Mouse (Mus musculus): ENCODE measurements around the gene Srcin1. TPM values are rescaled to one million over a fixed set of nuclear protein-coding genes. Genes with fewer than 3 reads are reported as not detected.
A peak's percentile ranks its signal among the peaks of the same experiment; 100 is the strongest.

Srcin1 gene
- polyA plus RNA-seq, 1 experiment, result 7.0 TPM

GRCm38 (mm10) chr11:97607056-97607725, 31.2 kb upstream of the Srcin1 start:
- DNase-seq, result no peak
- H3K4me1 ChIP-seq (ENCODE audit: control insufficient read depth, insufficient read depth, low read length), result no peaks in the 10 kb centered on the region
- H3K4me3 ChIP-seq (replicated peaks; ENCODE audit: extremely low read depth, low read depth, low read length), result no peak overlapping the region
- WGBS, result 92% methylated on average over 8 of the region's 8 CpGs
- TF ChIP-seq POLR2A (IDR thresholded peaks at IDR 0.05; ENCODE audit: borderline replicate concordance, extremely low read depth, low read depth, low read length), result no peak
- no peak for TF ChIP-seq CTCF (IDR thresholded peaks at IDR 0.05; ENCODE audit: insufficient read depth, low read length)

- no peak for TF ChIP-seq CTCF (IDR thresholded peaks at IDR 0.05; ENCODE audit: insufficient read depth, low read length)
- TF ChIP-seq POLR2A (IDR thresholded peaks at IDR 0.05; ENCODE audit: borderline replicate concordance, extremely low read depth, low read depth, low read length), result no peak
- no peak overlapping the region for H3K4me3 ChIP-seq (replicated peaks; ENCODE audit: extremely low read depth, low read depth, low read length)
- WGBS, result 18% methylated on average over 10 of the region's 10 CpGs
- DNase-seq, result peak; percentile 58
- no peaks in the 10 kb centered on the region for H3K4me1 ChIP-seq (ENCODE audit: control insufficient read depth, insufficient read depth, low read length)
Observed at GRCm38 (mm10) chr11:97603891-97604290, 27.9 kb upstream of the Srcin1 start.

- H3K4me3 ChIP-seq (replicated peaks; ENCODE audit: extremely low read depth, low read depth, low read length), result no peak overlapping the region
- no peaks in the 10 kb centered on the region for H3K4me1 ChIP-seq (ENCODE audit: control insufficient read depth, insufficient read depth, low read length)
- WGBS, result 27% methylated on average over 6 of the region's 6 CpGs
- TF ChIP-seq POLR2A (IDR thresholded peaks at IDR 0.05; ENCODE audit: borderline replicate concordance, extremely low read depth, low read depth, low read length) (no peak), CTCF (IDR thresholded peaks at IDR 0.05; ENCODE audit: insufficient read depth, low read length) (no peak)
- DNase-seq, result no peak
Observed at GRCm38 (mm10) chr11:97602223-97602622, 26.2 kb upstream of the Srcin1 start.

GRCm38 (mm10) chr11:97599104-97599503, 23.1 kb upstream of the Srcin1 start:
- TF ChIP-seq POLR2A (IDR thresholded peaks at IDR 0.05; ENCODE audit: borderline replicate concordance, extremely low read depth, low read depth, low read length), result no peak
- no peak for TF ChIP-seq CTCF (IDR thresholded peaks at IDR 0.05; ENCODE audit: insufficient read depth, low read length)
- WGBS, result 78% methylated on average over 8 of the region's 8 CpGs
- H3K4me1 ChIP-seq (ENCODE audit: control insufficient read depth, insufficient read depth, low read length), result peaks cover 3% of the 10 kb centered on the region; the same call in 1 of the 2 replicates
- no peak overlapping the region for H3K4me3 ChIP-seq (replicated peaks; ENCODE audit: extremely low read depth, low read depth, low read length)
- DNase-seq, result no peak

GRCm38 (mm10) chr11:97597945-97598691, 22.1 kb upstream of the Srcin1 start:
- TF ChIP-seq CTCF (IDR thresholded peaks at IDR 0.05; ENCODE audit: insufficient read depth, low read length), result no peak
- TF ChIP-seq POLR2A (IDR thresholded peaks at IDR 0.05; ENCODE audit: borderline replicate concordance, extremely low read depth, low read depth, low read length), result no peak
- H3K4me1 ChIP-seq (ENCODE audit: control insufficient read depth, insufficient read depth, low read length), result peaks cover 3% of the 10 kb centered on the region; the same call in 1 of the 2 replicates
- H3K4me3 ChIP-seq (replicated peaks; ENCODE audit: extremely low read depth, low read depth, low read length), result no peak overlapping the region
- 75% methylated on average over 10 of the region's 10 CpGs for WGBS
- DNase-seq, result no peak

GRCm38 (mm10) chr11:97594136-97594535, 18.1 kb upstream of the Srcin1 start:
- Histone ChIP-seq H3K4me3 (replicated peaks; ENCODE audit: extremely low read depth, low read depth, low read length) (peak overlapping the region; percentile 63), H3K4me1 (ENCODE audit: control insufficient read depth, insufficient read depth, low read length) (peaks cover 3% of the 10 kb centered on the region; the same call in 1 of the 2 replicates)
- no peak for DNase-seq
- WGBS, result 23% methylated on average over 6 of the region's 6 CpGs
- TF ChIP-seq CTCF (IDR thresholded peaks at IDR 0.05; ENCODE audit: insufficient read depth, low read length) (no peak), POLR2A (IDR thresholded peaks at IDR 0.05; ENCODE audit: borderline replicate concordance, extremely low read depth, low read depth, low read length) (no peak)

GRCm38 (mm10) chr11:97591910-97592309, 15.9 kb upstream of the Srcin1 start:
- 43% methylated on average over 5 of the region's 5 CpGs for WGBS
- TF ChIP-seq CTCF (IDR thresholded peaks at IDR 0.05; ENCODE audit: insufficient read depth, low read length), result no peak
- TF ChIP-seq POLR2A (IDR thresholded peaks at IDR 0.05; ENCODE audit: borderline replicate concordance, extremely low read depth, low read depth, low read length), result no peak
- H3K4me3 ChIP-seq (replicated peaks; ENCODE audit: extremely low read depth, low read depth, low read length), result no peak overlapping the region
- peaks cover 3% of the 10 kb centered on the region; the same call in 1 of the 2 replicates for H3K4me1 ChIP-seq (ENCODE audit: control insufficient read depth, insufficient read depth, low read length)
- DNase-seq, result no peak

GRCm38 (mm10) chr11:97590227-97590960, 14.4 kb upstream of the Srcin1 start:
- 62% methylated on average over 24 of the region's 24 CpGs for WGBS
- Histone ChIP-seq H3K4me1 (ENCODE audit: control insufficient read depth, insufficient read depth, low read length) (peaks cover 3% of the 10 kb centered on the region; the same call in 1 of the 2 replicates), H3K4me3 (replicated peaks; ENCODE audit: extremely low read depth, low read depth, low read length) (no peak overlapping the region)
- DNase-seq, result no peak
- TF ChIP-seq CTCF (IDR thresholded peaks at IDR 0.05; ENCODE audit: insufficient read depth, low read length) (no peak), POLR2A (IDR thresholded peaks at IDR 0.05; ENCODE audit: borderline replicate concordance, extremely low read depth, low read depth, low read length) (no peak)

- 38% methylated on average over 10 of the region's 10 CpGs for WGBS
- no peak; the same call in 1 of the 2 replicates for TF ChIP-seq POLR2A (IDR thresholded peaks at IDR 0.05; ENCODE audit: borderline replicate concordance, extremely low read depth, low read depth, low read length)
- no peak for TF ChIP-seq CTCF (IDR thresholded peaks at IDR 0.05; ENCODE audit: insufficient read depth, low read length)
- no peak overlapping the region for H3K4me3 ChIP-seq (replicated peaks; ENCODE audit: extremely low read depth, low read depth, low read length)
- H3K4me1 ChIP-seq (ENCODE audit: control insufficient read depth, insufficient read depth, low read length), result no peaks in the 10 kb centered on the region
- peak; percentile 40 for DNase-seq
Observed at GRCm38 (mm10) chr11:97589216-97589615, 13.2 kb upstream of the Srcin1 start.

Data from lung, adult 2 months (tissue).